Mouse (Mus musculus): ENCODE measurements around the gene Gnb1.
A peak's percentile ranks its signal among the peaks of the same experiment; 100 is the strongest.
"Not testable (repeated sequence)": the region's sequence is repeated elsewhere in the genome, so short reads cannot be mapped to it uniquely, and the experiment has no call there.

The Gnb1 gene

GRCm38 (mm10) chr4:155490990-155491504 lies at the start of gene Gnb1:
Gnb1 (plus strand) TSS chr4:155491361.
- peak; percentile 89 for DNase-seq

GRCm38 (mm10) chr4:155442808-155443207 lies 48.4 kb upstream of the Gnb1 start:
- DNase-seq, result no peak

- DNase-seq, result no peak
Measured at GRCm38 (mm10) chr4:155451597-155451996, 39.6 kb upstream of the Gnb1 start.

- DNase-seq, result no peak
Measured at GRCm38 (mm10) chr4:155458575-155458974, 32.6 kb upstream of the Gnb1 start.

- no peak for DNase-seq
Measured at GRCm38 (mm10) chr4:155463050-155463449, 28.1 kb upstream of the Gnb1 start.

- DNase-seq, result no peak
Measured at GRCm38 (mm10) chr4:155463611-155464010, 27.6 kb upstream of the Gnb1 start.

GRCm38 (mm10) chr4:155464061-155464460 lies 27.1 kb upstream of the Gnb1 start:
- no peak for DNase-seq

- no peak for DNase-seq
Measured at GRCm38 (mm10) chr4:155465607-155466006, 25.6 kb upstream of the Gnb1 start.

- DNase-seq, result no peak
Measured at GRCm38 (mm10) chr4:155466080-155466479, 25.1 kb upstream of the Gnb1 start.

- DNase-seq, result no peak
Measured at GRCm38 (mm10) chr4:155467237-155468010, 23.7 kb upstream of the Gnb1 start.

GRCm38 (mm10) chr4:155468952-155469351 lies 22.2 kb upstream of the Gnb1 start, which contains the start of gene Tmem52:
Tmem52 (plus strand) TSS chr4:155469114.
- no peak for DNase-seq

GRCm38 (mm10) chr4:155469590-155470262 lies 21.4 kb upstream of the Gnb1 start:
- DNase-seq, result no peak

GRCm38 (mm10) chr4:155470263-155470953 lies 20.8 kb upstream of the Gnb1 start:
- DNase-seq, result no peak

GRCm38 (mm10) chr4:155470997-155471396 lies 20.2 kb upstream of the Gnb1 start:
- no peak for DNase-seq

- no peak for DNase-seq
Measured at GRCm38 (mm10) chr4:155471406-155471805, 19.8 kb upstream of the Gnb1 start.

- no peak for DNase-seq
Measured at GRCm38 (mm10) chr4:155472716-155473290, 18.4 kb upstream of the Gnb1 start.

GRCm38 (mm10) chr4:155473319-155473718 lies 17.8 kb upstream of the Gnb1 start:
- no peak for DNase-seq

GRCm38 (mm10) chr4:155473796-155474195 lies 17.4 kb upstream of the Gnb1 start:
- not testable (repeated sequence) for DNase-seq

GRCm38 (mm10) chr4:155481381-155482124 lies 9.6 kb upstream of the Gnb1 start:
- DNase-seq, result peak; percentile 68

- DNase-seq, result no peak
Measured at GRCm38 (mm10) chr4:155482125-155482480, 9.1 kb upstream of the Gnb1 start.

GRCm38 (mm10) chr4:155482733-155483540 lies 8.2 kb upstream of the Gnb1 start:
- no peak for DNase-seq

Data from layer of hippocampus, adult 9-11 months (tissue).